Mouse (Mus musculus): ENCODE results near the gene Mon2.
A peak's percentile ranks its signal among the peaks of the same experiment; 100 is the strongest.

Gene Mon2

DNA sequence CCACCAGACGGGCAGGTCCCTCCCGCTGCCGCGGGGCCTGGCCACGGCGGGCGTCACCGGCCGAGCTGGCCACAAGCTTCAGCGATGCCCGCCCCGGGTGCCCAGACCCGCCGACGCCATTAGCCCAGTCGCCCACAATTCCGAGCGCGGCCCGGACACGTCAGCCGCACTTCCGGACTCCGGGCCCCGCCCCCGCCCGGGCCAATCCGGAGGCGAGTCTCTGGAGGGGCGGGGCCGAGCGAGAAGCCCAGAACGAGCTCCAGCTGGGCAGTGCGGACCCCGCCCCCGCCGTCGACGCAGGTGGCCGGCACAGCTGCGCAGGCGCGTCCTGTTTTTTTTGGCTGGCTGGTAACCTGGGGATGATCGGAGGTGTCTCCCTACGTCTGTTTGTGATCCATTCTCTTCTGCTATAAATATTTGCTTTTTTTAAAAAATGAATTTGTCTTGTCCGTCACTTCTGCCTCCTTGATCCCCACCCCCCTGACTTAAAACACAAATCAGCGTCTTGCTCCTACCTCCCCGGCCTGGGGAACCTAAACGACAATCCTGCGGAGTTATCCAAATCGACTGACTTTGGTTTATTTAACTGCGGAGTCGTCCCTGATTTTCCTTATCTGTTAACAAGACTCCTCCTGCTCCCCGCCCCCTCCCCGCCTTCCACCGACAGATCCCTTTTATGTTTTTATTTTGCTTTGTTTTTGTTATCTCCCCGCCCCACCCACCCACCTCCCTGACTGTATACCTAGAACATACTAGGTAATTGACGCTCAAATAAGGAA lies at the start of gene Mon2:
Mon2 (minus strand) TSS at position 261 of the 779 bp plus-strand sequence.
- DNase-seq (ENCODE audit: extremely low spot score, low spot score): peak; percentile 93

DNA sequence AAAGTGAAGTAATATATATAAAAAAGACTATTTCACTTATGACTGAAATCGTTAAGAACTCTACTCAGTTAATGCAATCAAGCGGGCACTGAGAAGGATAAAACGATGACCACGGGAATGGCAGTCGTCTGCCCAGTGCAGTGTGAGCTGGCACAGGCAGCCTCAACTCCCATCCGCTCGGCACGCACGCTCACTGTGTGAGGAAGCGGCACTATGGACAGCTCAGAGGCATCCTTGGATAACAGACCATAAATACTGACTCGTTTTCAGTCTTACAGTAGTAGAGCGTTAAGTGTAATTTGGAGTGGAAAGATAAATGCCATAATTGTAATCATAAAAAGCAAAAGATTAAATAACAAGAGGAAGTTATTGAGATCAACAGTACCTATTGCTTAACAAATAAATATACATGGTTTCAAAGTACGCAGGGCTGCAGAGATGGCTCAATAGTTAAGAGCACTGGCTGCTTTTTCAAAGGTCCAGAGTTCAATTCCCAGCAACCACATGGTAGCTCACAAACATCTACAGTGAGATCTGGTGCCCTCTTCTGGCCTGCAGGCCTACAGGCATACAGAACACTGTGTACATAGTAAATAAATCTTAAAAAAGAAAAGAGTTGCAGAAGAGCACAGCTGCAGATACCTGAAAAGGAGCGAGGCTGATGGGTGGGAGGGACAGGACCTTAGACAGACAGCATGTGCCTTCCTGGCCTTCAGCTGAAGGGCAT lies 44.5 kb upstream of the Mon2 start:
- DNase-seq (ENCODE audit: extremely low spot score, low spot score): no peak

DNA sequence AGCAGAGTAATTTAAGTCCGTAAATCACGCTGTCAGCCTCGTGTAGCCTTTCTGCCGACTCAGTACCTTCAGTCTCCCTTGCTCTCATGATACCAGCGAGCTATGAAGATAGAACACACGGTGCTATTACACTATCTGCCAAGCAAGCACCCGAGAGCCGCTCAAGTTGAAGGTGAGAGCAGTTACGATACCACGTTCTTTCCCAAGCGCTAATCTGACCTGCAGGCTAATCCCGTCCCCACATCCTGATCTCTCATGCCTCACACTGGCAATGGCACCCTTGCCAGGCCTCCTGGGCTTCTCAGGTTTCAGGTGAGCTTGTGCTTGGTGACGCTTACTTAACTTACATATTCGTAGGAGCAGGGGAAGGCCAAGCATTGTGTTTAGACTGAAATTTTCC lies 40.6 kb upstream of the Mon2 start:
- DNase-seq (ENCODE audit: extremely low spot score, low spot score): no peak

DNA sequence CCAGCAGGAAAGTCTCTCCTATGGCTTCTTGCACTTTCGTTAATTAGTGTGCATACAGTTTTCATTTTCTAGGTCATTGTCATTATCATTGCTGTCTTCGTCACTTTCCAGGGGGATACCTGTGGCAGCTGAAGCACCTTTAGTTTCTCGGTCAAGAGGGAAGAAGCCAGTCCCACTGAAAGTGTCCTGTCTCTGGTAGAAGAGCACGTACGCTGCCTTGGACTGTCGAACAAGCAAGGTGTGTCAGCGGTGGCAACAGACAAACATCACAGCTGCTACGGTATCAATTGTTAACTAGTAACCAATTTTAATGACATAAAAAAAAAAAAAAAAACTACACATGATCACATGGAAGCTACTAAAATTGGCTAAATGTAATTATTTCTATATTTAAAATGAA lies 37.2 kb upstream of the Mon2 start:
- no peak for DNase-seq (ENCODE audit: extremely low spot score, low spot score)

DNA sequence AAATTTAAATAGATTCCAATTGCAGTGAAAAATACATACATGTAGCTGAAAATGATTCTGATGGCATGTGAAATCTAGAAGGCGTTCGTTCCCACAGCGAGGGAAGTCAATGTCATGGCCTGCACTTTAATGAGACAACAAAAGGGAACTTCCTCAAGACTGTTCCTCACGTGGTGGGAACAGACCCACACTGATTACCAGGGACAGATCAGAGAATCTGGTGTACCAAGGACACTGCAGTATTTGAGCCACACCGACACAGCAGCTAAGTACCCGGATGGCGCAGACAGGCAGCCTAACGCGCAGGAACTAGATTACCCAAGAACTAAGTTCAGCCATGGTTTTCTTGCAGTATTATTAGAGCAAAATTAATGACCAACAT lies 36.5 kb upstream of the Mon2 start:
- no peak for DNase-seq (ENCODE audit: extremely low spot score, low spot score)

DNA sequence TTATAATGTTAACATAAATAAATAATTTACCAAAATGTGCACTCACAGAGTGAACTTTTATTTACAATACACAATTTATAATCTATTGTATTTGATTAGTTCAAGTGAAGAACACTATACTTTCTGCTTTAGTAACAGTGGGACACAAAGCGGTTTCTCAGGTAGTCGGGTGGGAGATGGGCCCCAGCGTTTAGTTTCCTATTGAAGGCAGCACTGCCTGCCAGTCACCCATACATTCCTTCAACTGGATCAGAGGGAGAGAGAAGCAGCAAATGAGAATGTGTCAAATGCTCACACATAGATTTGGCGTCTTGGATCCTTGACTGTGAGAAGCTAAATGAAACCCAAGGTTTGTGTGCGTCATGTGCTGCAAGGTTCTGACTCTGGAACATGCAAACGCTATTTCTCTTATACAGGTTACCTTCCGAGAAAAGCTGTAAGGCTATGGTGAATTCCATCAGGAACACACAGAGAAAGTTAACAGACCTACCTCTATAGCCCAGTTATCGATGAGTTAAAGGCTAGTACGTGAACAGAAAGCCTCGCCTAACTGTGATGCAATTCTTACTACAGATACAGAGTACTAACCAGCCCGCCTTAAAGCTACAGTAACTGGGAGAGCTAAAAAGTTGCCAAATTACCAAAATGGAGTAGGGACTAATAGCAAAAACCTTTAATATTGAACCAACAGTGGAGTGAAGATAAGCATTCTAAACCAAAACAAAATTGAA lies 35.9 kb upstream of the Mon2 start:
- DNase-seq (ENCODE audit: extremely low spot score, low spot score): no peak

DNA sequence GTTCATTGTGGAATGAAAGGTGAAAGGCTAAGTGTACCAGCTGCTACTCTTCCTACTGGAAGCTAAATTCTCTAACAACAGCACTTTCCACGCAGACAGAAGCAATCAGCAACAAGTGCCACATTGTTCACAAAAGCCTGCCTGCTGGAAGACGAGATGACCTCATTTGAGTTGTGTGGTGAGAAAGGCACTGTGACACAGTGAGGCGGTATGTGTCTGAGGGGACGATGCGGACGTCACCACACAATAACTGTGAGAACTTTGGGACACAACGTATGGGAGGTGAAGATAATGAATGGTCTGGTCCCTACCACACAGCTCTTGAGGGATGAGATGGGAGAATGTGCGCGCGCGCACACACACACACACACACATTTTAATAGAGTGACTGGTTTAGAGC lies 34.2 kb upstream of the Mon2 start:
- DNase-seq (ENCODE audit: extremely low spot score, low spot score): no peak

DNA sequence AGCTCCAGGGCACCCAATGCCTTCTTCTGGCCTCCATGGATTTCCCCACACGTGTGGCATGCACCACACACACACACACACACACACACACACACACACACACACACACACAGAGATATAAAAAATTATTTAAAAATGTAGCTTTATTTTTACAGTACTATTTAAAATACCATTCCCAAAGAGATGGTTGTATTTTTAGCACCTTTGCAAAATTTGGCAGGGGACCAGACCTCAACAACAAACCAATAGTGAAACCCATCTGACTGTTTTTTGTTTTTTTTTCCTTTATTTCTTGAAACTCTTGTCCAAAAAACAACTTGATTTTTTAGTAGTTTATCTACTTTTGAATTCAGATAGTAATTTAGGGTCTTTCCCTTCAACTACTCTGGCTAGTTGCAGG lies 32.2 kb upstream of the Mon2 start:
- DNase-seq (ENCODE audit: extremely low spot score, low spot score): no peak

DNA sequence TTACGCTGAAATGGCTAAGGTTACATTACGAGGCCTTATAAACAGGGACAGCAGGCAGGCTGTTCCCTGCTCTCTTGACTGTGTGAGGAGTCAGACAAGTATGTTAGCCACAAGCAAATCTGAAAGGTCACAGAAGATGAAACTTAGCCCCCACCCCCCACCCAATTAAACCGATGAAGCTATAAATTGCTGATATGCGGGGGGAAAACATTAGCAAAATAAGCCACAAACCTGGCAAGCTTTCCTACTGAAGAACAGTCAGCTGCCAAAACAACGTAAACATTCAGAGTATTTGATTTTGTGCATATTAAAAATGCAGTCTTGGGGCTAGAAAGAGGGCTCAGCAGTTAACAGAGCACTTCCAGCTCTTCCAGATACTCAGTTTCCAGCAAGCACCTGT lies 31.8 kb upstream of the Mon2 start:
- no peak for DNase-seq (ENCODE audit: extremely low spot score, low spot score)

DNA sequence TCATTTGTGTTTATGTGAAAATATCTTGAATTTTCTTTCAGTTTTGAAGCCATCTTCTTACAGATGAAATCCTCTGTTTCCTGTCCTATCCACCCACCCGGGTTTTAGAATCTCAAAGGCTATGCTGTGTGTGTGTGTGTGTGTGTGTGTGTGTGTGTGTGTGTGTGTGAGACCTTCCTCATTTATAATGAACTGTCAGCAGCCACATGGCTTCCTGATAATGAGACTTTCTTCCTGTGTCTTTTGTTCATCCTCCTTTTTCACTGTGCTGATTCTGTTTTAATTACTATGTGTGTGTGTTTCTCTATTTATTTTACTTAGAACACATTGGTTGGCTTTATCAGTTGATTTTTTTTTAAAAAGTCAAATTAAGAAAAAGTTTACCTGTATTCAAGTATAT lies 25.0 kb upstream of the Mon2 start:
- DNase-seq (ENCODE audit: extremely low spot score, low spot score): no peak

DNA sequence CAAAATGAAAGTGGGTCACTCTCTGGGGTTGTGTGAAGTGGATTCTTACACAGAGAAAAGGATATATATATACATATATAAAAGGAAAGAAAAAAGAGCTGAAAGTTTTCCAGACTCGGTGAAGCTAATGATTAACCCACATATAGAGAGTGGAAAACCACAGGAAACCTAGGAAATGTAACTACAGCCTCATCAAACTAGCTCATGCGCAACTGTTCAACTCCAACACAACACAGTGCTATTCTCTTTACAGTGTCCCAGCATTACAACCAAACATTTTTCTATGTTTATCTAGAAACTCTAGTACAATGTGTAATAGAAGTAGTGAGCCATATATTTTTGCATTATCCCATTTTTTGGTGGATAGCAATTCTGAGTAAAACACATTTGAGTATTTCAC lies 24.3 kb upstream of the Mon2 start:
- no peak for DNase-seq (ENCODE audit: extremely low spot score, low spot score)

DNA sequence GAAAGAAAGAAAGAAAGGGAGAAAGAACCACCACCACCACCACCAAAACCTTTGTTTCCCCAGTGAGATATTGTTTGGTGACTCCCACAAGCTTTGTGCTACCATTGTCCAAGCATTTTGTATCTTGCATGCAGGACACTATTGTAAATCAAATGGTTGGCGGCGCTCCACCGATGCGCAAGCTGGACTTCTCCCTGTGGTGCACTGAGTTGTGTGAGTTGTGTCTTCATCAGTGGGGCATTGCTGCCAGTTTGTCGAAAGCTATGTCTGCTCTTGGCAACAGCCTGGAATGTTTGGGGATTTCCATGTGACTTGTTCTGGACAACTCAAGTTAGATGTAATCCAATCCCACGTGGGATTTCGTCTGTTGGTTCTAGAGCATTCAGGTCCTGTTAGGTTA lies 18.2 kb upstream of the Mon2 start:
- DNase-seq (ENCODE audit: extremely low spot score, low spot score): no peak

DNA sequence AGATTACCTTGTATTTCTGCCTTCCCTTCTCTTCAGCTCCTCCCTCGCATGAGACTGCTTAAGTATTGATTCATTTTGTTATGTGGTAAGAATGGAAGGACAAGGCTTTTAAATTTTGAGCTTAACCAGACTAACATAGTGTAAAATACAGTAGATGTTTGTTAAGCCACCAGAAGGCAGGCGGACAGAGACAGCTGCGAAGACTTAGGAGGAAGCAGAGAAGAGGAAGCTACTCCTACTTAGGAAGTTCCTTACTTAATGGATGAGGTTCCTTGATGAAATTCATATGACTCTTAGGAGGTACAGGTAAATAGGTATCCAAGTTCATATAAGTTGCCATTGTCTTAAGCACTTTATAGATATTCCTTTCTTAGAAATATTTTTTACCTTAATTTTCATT lies 16.3 kb upstream of the Mon2 start:
- no peak for DNase-seq (ENCODE audit: extremely low spot score, low spot score)

DNA sequence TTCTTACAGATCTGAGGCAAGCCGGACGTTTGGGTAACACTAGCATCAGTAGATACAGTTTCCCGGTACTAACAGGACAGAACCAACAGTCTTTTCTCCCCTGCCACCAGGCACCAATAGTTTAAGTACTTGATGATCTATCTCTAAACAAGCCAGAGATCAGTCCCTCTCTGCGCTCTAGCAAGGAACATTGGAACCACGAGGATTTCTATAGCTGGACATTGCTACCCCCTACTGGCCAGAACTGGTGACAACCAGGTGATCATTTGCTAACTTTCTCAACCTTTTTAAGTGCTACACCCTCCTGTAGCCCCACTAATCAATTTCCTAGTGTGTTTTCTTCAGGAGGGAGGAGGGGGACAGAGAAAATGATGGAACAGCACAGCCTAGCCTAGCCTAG lies 15.4 kb upstream of the Mon2 start:
- peak; percentile 48 for DNase-seq (ENCODE audit: extremely low spot score, low spot score)

DNA sequence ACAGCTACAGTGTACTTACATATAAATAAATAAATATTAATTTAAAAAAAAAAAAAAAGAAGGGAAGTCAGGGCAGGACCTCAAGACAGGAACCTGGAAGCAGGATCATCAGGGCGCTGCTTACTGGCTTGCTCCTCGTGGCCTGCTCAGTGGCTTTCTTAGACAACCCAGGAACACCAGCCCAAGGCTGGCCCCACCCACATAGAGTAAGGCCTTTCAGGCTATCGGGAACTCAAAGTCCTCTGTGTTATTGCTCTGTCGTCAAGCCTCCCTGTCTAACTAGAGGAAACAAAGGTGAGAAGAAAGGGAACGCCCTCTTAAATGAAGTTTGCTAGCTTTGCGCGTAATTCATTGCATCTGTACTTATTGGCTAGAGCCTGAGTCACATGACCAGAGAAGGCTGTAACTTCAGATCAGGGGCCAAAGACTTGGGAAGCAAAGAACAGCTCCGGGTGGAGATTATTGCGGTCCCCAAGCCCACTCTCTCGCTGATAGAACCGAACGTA lies 13.2 kb upstream of the Mon2 start:
- DNase-seq (ENCODE audit: extremely low spot score, low spot score): no peak

DNA sequence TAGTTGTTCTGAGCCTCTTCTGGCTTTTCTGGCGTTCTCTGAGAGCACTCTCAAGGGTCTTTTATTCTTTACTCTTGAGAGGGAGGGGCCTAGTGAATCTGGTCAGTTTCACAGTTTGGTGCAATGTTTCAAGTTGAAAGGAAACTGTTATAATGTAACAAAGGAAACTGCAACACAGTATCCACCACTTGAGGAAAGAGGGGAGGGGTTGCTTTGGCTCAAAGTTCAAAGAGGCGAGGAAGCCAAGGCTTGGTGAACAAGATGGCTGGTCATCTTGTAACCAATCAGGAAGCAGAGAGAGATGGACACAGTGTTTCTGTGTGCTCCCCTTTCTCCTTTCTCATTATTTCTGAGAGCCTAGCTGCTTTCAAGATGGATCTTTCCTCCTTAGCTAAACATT lies 10.5 kb upstream of the Mon2 start:
- no peak for DNase-seq (ENCODE audit: extremely low spot score, low spot score)

DNA sequence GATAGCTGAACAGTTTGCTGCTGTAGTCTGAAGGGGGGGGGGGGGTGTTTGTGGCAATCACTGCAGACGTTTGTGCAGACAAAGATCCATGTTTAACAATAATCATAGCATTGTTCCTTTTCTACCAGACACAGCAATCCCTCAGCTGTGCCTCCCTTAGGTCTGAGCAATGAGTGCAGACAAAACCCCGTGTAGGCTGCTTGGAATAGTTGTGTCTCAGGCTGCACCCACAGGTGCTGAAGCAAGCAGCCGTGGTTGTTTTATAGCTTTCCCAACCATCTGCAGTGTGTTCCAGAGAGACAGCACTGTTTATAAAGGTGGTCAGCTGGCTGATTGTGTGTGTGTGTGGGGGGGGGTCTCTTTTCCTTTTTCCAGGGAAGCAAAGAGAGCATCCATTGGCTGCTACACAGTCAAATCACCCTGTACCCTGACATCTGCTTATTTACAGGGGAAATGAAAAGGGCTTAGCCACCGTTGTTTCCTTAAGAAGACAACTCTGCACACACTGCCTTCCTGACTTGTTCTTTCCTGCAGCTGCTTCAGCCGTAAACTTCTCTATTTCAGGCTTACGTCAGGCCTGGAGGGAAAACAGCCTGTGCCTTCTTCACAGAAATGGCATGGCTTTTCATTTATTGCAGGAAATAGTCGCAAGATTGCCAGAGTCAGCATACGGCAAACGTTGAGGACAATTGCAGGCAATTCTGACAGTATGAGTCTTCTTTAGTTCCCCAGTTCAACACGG lies 8.8 kb upstream of the Mon2 start:
- DNase-seq (ENCODE audit: extremely low spot score, low spot score): no peak

DNA sequence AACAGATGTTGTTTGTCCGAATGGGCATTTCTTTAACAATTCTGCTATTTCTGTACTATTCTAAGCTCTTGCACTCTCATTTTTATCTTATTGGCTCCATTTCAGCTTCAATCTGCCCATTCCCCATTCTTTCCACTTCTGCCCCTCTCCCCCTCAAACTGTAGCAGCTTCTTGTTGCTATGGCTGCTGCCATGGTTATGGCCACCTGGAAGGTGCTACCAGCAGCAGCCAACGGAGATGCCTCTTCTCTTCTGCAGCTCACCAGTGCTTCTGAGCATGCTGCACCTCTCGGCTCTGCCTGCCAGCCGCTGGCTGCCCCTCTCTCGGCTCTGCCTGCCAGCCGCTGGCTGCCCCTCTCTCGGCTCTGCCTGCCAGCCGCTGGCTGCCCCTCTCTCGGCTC lies 8.0 kb upstream of the Mon2 start:
- no peak for DNase-seq (ENCODE audit: extremely low spot score, low spot score)

DNA sequence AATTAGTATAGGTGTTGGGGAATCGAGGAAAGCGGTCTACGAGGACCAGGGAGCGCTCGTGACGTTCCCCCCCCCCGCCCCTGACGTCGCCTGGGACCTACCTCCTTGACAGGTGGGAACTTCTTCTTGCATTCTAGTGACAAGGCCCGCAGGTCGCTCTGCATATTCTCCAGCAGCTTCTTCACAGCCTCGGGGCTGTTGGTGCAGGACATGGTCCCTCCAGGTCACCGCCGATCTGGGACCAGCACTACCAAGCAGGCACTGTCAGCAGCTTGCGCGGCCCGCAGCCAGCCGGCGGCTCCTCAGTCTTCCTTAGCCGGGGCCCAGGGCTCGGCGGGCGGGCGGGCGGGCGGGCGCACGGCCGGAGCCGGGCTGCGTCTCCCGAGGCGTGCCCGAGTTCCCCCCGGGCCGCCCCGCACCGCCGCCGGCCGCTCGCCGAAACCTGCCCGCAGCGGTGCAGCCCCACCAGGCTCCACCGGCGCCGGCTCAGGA lies 508 bp downstream of the Mon2 start:
- DNase-seq (ENCODE audit: extremely low spot score, low spot score): no peak

DNA sequence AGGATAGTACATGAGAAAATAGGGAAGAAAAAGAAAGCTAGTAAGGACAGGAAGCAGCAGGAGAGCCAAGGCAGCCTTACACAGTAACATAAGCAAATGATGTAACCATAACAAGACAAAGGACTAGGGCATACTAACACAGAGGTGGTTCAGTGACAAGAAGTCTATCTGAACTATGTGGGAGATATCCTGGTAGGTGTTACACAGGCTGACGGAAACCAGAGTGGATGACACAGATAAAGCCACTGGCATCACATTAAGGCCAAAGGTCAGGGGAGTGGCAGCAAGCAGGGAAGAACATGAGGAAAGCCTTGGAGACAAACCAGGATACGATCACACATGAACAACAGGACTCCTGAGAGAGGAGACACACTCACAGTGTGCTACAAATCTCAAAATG lies 4.3 kb downstream of the Mon2 start:
- DNase-seq (ENCODE audit: extremely low spot score, low spot score): no peak

DNA sequence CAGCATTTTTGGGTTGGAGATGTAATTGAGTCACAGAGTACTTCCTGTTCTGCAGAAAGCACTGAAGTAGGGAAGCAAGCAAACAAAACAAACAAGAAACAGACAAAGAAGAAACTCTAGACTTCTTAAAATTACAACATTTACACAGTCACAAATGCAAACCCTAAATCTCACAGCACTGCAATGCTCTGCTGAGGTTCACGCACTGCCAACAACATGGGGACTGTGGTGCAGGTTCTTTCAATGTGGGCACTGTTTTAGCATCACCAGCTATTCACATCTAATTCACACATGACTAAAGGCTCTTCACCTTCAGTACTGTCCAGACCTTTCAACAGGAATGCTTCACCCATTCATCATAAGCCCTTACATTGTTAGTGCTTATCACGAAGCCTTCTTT lies 13.3 kb downstream of the Mon2 start:
- no peak for DNase-seq (ENCODE audit: extremely low spot score, low spot score)

Data from neural tube, embryonic 10.5 days (tissue).